Mouse (Mus musculus) megakaryocyte, embryonic 14.5 days (primary cell): ENCODE measurements around the gene Pim2. TPM values are rescaled to one million over a fixed set of nuclear protein-coding genes. Genes with fewer than 3 reads are reported as not detected.
"Not testable (repeated sequence)": the region's sequence is repeated elsewhere in the genome, so short reads cannot be mapped to it uniquely, and the experiment has no call there.

Experiments used
- H3K27me3 ChIP-seq: replicated peaks from 2 replicates; pipeline ENCODE3; 2012; ENCODE audit warnings: inconsistent platforms
- H3K36me3 ChIP-seq: replicated peaks from 2 replicates; pipeline ENCODE3; 2012; ENCODE audit warnings: low read length, inconsistent platforms, mixed read lengths
- H3K4me1 ChIP-seq: 2 replicates; pipeline ENCODE4 v1.6.1; 2012; ENCODE audit warnings: inconsistent platforms
- H3K4me3 ChIP-seq: replicated peaks from 2 replicates; pipeline ENCODE3; 2012; ENCODE audit warnings: moderate library complexity, mild to moderate bottlenecking, inconsistent platforms
- H3K9me3 ChIP-seq: 2 replicates; pipeline ENCODE4 v1.6.1; 2012; ENCODE audit warnings: inconsistent platforms
- FLI1 ChIP-seq: IDR thresholded peaks from 2 replicates; pipeline ENCODE4 v1.6.1; 2012; ENCODE audit warnings: low read length, inconsistent platforms, mixed read lengths
- GATA1 ChIP-seq: IDR thresholded peaks from 3 replicates; pipeline ENCODE4 v1.6.1; 2012; ENCODE audit warnings: mixed read lengths, low read length, inconsistent platforms, borderline replicate concordance
- polyA plus RNA-seq: library from polyadenylated mRNA; stranded (reverse); fragments of >175 nt; gene quantifications from 2 replicates; pipeline ENCODE4 v1.2.3, GENCODE M21; 2012; ENCODE audit warnings: low replicate concordance; ENCODE audit not compliant: insufficient read depth

The Pim2 gene
- polyA plus RNA-seq, 1 experiment = 177 TPM

DNA sequence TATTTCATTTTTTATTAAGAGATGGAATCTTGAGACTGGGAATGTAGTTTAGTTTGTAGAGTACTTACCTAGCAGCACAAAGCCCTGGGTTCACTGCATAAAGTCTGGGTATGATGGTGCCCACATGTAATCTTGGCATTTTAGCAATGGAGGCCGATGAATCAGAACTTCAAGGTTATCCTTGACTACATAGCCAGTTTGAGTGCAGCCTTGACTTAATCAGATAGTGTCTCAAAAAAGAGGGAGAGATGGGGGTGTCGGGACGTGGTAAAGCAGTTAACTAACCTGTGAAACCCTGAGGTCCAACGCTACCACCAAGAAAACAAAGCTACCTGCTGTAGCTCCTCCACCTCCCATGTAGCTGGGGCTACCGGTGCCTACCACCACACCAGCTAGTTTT lies 26.4 kb downstream of the Pim2 start:
- H3K9me3 ChIP-seq = peaks cover 5% of the 10 kb centered on the region; the same call in 1 of the 2 replicates
- H3K36me3 ChIP-seq = peaks cover 49% of the 10 kb centered on the region
- H3K4me1 ChIP-seq = peaks cover 9% of the 10 kb centered on the region; the same call in 1 of the 2 replicates
- no peak overlapping the region for H3K4me3 ChIP-seq
- H3K27me3 ChIP-seq = no peaks in the 10 kb centered on the region
- TF ChIP-seq FLI1 (no peak), GATA1 (no peak)

GRCm38 (mm10) chrX:7907735-7908134 lies 29.7 kb downstream of the Pim2 start, which contains the start of gene Gm10491:
Gm10491 (minus strand) TSS chrX:7907835.
- Histone ChIP-seq H3K4me1 (no peaks in the 10 kb centered on the region), H3K27me3 (no peaks in the 10 kb centered on the region), H3K36me3 (peaks cover 42% of the 10 kb centered on the region), H3K9me3 (peaks cover 3% of the 10 kb centered on the region; the same call in 1 of the 2 replicates), H3K4me3 (no peak within 1 kb of the TSS)
- TF ChIP-seq FLI1 (no peak), GATA1 (no peak)

DNA sequence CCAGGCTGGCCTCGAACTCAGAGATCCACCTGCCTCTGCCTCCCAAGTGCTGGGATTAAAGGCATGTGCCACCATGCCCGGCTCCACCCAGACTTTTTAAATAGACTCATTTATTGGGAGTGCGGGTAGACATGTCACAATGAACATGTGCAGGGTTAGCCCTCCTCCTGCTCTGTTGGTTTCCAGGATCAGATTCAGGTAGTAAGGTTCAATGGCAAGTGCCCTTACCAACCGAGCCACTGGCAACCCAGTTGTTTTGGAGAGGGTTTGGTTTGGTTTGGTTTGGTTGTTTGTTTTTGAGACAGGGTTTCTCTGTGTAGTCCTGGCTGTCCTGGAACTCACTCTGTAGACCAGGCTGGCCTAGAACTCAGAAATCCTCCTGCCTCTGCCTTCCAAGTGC lies 31.2 kb downstream of the Pim2 start, which contains the start of gene Gm10490:
Gm10490 (plus strand) TSS at position 301 of the 400 bp plus-strand sequence.
- H3K4me3 ChIP-seq, H3K4me1 ChIP-seq, H3K9me3 ChIP-seq, H3K27me3 ChIP-seq: not testable (repeated sequence)
- H3K36me3 ChIP-seq = peaks cover 29% of the 10 kb centered on the region

DNA sequence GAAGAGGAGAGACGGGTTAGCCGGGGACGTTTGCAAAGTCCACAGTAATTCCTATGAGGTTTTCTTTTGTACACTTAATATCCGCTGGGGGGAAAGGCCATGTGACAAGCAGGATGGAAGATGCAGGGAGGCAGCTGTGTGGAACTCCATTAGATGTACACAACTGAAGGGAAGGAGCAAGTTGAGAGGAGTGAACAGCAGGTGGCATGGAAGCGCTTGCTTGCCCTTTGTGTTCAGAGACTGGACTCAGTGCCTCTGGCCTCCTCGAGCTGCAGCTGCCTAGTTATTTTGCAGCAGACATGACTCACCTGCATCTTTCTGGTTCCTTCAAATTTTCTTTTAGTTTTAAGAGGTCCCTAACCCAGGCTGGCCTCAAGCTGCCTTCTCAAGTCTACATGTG lies 32.4 kb downstream of the Pim2 start:
- H3K4me3 ChIP-seq = no peak overlapping the region
- no peaks in the 10 kb centered on the region for H3K27me3 ChIP-seq
- TF ChIP-seq FLI1 = no peak
- no peak for TF ChIP-seq GATA1
- H3K4me1 ChIP-seq = no peaks in the 10 kb centered on the region
- H3K9me3 ChIP-seq = peaks cover 3% of the 10 kb centered on the region; the same call in 1 of the 2 replicates
- H3K36me3 ChIP-seq = peaks cover 21% of the 10 kb centered on the region

- Histone ChIP-seq H3K4me1 (peaks cover 11% of the 10 kb centered on the region; the same call in 1 of the 2 replicates), H3K27me3 (peaks cover 20% of the 10 kb centered on the region)
- H3K9me3 ChIP-seq, H3K4me3 ChIP-seq, H3K36me3 ChIP-seq: not testable (repeated sequence)
These were observed 37.6 kb downstream of the Pim2 start for GRCm38 (mm10) chrX:7915669-7916068.

DNA sequence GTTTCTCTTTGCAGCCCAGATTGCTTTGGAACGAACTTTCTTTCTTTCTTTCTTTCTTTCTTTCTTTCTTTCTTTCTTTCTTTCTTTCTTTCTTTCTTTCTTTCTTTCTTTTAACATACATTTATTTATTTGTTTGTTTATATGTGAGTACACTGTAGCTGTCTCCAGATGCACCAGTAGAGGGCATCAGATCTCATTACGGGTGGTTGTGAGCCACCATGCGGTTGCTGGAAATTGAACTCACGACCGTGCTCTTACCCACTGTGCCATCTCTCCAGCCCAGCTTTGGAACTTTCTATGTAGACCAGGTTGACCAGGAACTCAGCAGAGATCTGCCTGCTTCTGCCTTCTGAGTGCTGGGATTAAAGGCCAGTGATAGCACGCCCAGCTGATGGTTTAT lies 39.9 kb downstream of the Pim2 start:
- H3K4me1 ChIP-seq = peaks cover 29% of the 10 kb centered on the region
- not testable (repeated sequence) for H3K4me3 ChIP-seq, H3K9me3 ChIP-seq, H3K36me3 ChIP-seq
- peaks cover 43% of the 10 kb centered on the region for H3K27me3 ChIP-seq

DNA sequence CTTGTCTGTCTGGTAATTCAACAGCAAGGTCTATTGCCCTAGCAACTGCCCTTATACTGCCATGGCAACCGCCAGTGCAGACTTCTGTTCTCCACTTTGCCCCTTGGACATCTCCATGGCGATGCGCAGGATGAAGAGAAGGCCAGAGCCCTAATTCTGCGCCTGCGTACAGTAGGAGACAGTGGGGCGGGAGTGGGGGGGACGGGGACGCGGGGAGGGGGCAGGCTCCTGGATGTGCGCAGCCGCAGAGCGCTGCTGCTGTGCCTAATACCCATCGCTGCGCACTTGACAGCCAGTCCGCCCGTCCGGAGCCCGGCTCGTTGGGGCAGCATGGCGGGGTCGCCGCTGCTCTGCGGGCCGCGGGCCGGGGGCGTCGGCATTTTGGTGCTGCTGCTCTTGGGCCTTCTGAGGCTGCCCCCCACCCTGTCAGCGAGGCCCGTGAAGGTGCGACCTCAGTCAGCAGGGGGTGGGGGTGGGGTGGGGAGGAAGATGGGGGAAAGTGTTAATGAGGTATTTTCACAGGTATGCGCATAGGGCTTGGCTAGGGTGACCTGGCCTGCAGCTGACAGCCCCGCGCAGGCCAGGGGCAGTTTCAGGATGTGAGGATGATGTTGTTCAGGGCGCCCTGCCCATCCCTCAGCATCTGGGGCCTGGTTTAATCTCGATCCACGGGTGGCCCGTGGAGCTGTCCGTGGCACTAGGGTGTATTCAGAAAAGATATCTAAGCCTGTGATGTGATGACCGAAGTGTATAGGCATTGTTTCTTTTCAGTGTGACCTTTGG lies 41.7 kb downstream of the Pim2 start, which contains the start of gene Pcsk1n:
Pcsk1n (plus strand) TSS at position 222 of the 783 bp plus-strand sequence.
- Histone ChIP-seq H3K4me3 (no peak within 1 kb of the TSS), H3K36me3 (no peaks in the 10 kb centered on the region), H3K4me1 (peaks cover 32% of the 10 kb centered on the region), H3K27me3 (peaks cover 60% of the 10 kb centered on the region), H3K9me3 (peaks cover 17% of the 10 kb centered on the region)
- no peak for TF ChIP-seq GATA1
- no peak for TF ChIP-seq FLI1

GRCm38 (mm10) chrX:7922032-7922431 lies 44.0 kb downstream of the Pim2 start:
- no peak for TF ChIP-seq GATA1
- Histone ChIP-seq H3K4me3 (peak overlapping the region; percentile 86), H3K36me3 (no peaks in the 10 kb centered on the region), H3K27me3 (peaks cover 75% of the 10 kb centered on the region), H3K4me1 (peaks cover 32% of the 10 kb centered on the region), H3K9me3 (peaks cover 19% of the 10 kb centered on the region)

- Histone ChIP-seq H3K36me3 (peaks cover 12% of the 10 kb centered on the region), H3K9me3 (peaks cover 21% of the 10 kb centered on the region), H3K4me3 (no peak overlapping the region), H3K27me3 (peaks cover 83% of the 10 kb centered on the region), H3K4me1 (peaks cover 28% of the 10 kb centered on the region)
- TF ChIP-seq FLI1 = no peak
- TF ChIP-seq GATA1 = no peak
These were observed 48.2 kb downstream of the Pim2 start for GRCm38 (mm10) chrX:7926266-7926665.

DNA sequence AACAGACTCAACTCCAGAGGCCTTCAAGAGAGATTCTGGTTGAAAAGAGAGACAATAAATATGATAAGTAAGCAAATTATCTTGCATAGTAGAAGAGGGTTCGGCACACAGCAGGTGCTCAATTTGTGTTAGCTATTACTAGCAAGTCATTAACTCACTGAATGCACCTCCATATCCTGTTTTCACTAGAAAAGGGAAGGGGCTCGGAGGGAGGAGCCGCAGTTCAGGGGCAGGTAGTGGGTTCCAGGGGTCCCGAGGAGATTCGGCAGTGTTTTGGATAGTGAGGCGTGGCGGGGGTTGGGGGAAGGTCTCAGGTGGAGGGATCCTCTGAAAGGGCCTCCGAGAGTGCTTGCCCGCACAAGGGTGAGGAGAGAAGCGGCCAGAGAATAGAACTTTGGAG lies 49.1 kb downstream of the Pim2 start:
- TF ChIP-seq GATA1 (no peak), FLI1 (no peak)
- peaks cover 23% of the 10 kb centered on the region for H3K4me1 ChIP-seq
- peaks cover 18% of the 10 kb centered on the region for H3K9me3 ChIP-seq
- peaks cover 19% of the 10 kb centered on the region for H3K36me3 ChIP-seq
- no peak overlapping the region for H3K4me3 ChIP-seq
- peaks cover 78% of the 10 kb centered on the region for H3K27me3 ChIP-seq
